Mouse (Mus musculus) gastrocnemius, postnatal 25 days (tissue): ENCODE measurements around the gene Usp46. TPM values are rescaled to one million over a fixed set of nuclear protein-coding genes. Genes with fewer than 3 reads are reported as not detected.

Experiments used
- DNase-seq: peaks from one replicate; pipeline ENCODE4 v3.0.0; 2022
- total RNA-seq, 2 experiments: library from RNA; stranded (reverse); gene quantifications; 1 replicate in 1 of 2; 2 replicates in 1 of 2; pipeline ENCODE4 v1.2.3; 2021

Gene Usp46
- total RNA-seq, 2 experiments from 2014 or later: 11.8 to 14.1 TPM

GRCm38 (mm10) chr5:73953066-73953614 lies 115.1 kb downstream of the Usp46 start:
- DNase-seq: no peak

DNA sequence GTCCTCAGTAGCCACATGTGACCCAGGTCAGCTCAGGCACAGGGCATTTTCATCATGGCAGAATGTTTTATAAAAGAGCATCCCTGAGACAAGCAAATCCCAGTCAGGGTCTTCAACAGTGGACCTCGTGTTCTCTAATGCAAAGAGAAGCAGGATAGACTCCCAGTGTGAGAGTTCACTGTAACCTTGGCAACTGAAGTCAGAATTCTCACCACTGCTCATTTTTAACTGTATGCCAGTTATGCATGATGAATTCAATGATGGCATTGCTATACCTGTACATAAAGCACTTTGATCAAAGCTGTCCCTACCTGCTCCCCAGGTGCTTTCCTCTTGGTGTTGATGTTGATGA lies 116.6 kb downstream of the Usp46 start:
- DNase-seq: no peak

GRCm38 (mm10) chr5:73950809-73951648 lies 117.2 kb downstream of the Usp46 start:
- no peak for DNase-seq

Other genes starting within 250 kb of the Usp46 start
- gene Rasl11b, start 126.9 kb upstream of the Usp46 start, total RNA-seq: 1 to 10 TPM; 2.3 to 2.8 TPM